Mouse (Mus musculus) thymus, postnatal 0 days (tissue): ENCODE measurements around the gene Gpr65. TPM values are rescaled to one million over a fixed set of nuclear protein-coding genes. Genes with fewer than 3 reads are reported as not detected.
"Not testable (repeated sequence)": the region's sequence is repeated elsewhere in the genome, so short reads cannot be mapped to it uniquely, and the experiment has no call there.

Experiments used
- DNase-seq: peaks from one replicate; pipeline ENCODE4 v3.0.0-alpha.2; 2015; ENCODE audit warnings: low spot score
- polyA plus RNA-seq: library from polyadenylated mRNA; unstranded; fragments of >200 nt; fragmentation: Nextera tagmentation; extraction: Ambion mirVana; gene quantifications from 2 replicates; pipeline ENCODE4 v1.2.1, GENCODE M21; 2015

Gene Gpr65
- 25.3 and 26.3 TPM in 2 replicates for polyA plus RNA-seq

- DNase-seq = peak; percentile 71
Measured at GRCm38 (mm10) chr12:98268441-98269369, at the start of gene Gpr65. TSS of gene Gpr65 (plus strand) at chr12:98268635.

- DNase-seq = no peak
Measured at GRCm38 (mm10) chr12:98223286-98223685, 45.1 kb upstream of the Gpr65 start.

GRCm38 (mm10) chr12:98227037-98227436 is 41.4 kb upstream of the Gpr65 start:
- DNase-seq = no peak

- not testable (repeated sequence) for DNase-seq
Measured at GRCm38 (mm10) chr12:98238478-98238877, 30.0 kb upstream of the Gpr65 start.

- no peak for DNase-seq
Measured at GRCm38 (mm10) chr12:98244161-98244560, 24.3 kb upstream of the Gpr65 start.

- DNase-seq = no peak
Measured at GRCm38 (mm10) chr12:98244865-98245264, 23.6 kb upstream of the Gpr65 start.

GRCm38 (mm10) chr12:98246835-98247234 is 21.6 kb upstream of the Gpr65 start:
- DNase-seq = peak; percentile 74

- no peak for DNase-seq
Measured at GRCm38 (mm10) chr12:98249671-98250070, 18.8 kb upstream of the Gpr65 start.

GRCm38 (mm10) chr12:98250327-98250726 is 18.1 kb upstream of the Gpr65 start:
- no peak for DNase-seq

GRCm38 (mm10) chr12:98252417-98252816 is 16.0 kb upstream of the Gpr65 start:
- DNase-seq = no peak

GRCm38 (mm10) chr12:98255373-98255995 is 13.0 kb upstream of the Gpr65 start:
- DNase-seq = no peak

- DNase-seq = no peak
Measured at GRCm38 (mm10) chr12:98258371-98258844, 10.0 kb upstream of the Gpr65 start.

GRCm38 (mm10) chr12:98258845-98259517 is 9.5 kb upstream of the Gpr65 start, which contains the start of gene Galc:
TSS of gene Galc (minus strand) at chr12:98259459.
- DNase-seq = peak; percentile 83

- DNase-seq = no peak
Measured at GRCm38 (mm10) chr12:98259518-98259852, 8.9 kb upstream of the Gpr65 start.

- no peak for DNase-seq
Measured at GRCm38 (mm10) chr12:98265697-98266096, 2.7 kb upstream of the Gpr65 start.

- DNase-seq = peak; percentile 79
Measured at GRCm38 (mm10) chr12:98269791-98270745, 1.6 kb downstream of the Gpr65 start.

GRCm38 (mm10) chr12:98270810-98271566 is 2.6 kb downstream of the Gpr65 start:
- no peak for DNase-seq

GRCm38 (mm10) chr12:98272433-98272832 is 4.0 kb downstream of the Gpr65 start:
- no peak for DNase-seq

- DNase-seq = peak; percentile 67
Measured at GRCm38 (mm10) chr12:98280530-98280929, 12.1 kb downstream of the Gpr65 start.

- no peak for DNase-seq
Measured at GRCm38 (mm10) chr12:98280996-98281395, 12.6 kb downstream of the Gpr65 start.
